Mouse (Mus musculus): ENCODE data around the gene Cpxm2.

The Cpxm2 gene

GRCm38 (mm10) chr7:132154368-132154961 is at the start of gene Cpxm2:
Gene Cpxm2 (minus strand): TSS chr7:132154739.
- DNase-seq, result no peak

- DNase-seq, result no peak
Observed at GRCm38 (mm10) chr7:132204073-132204612, 49.6 kb upstream of the Cpxm2 start.

- no peak for DNase-seq
Observed at GRCm38 (mm10) chr7:132199686-132200085, 45.1 kb upstream of the Cpxm2 start.

GRCm38 (mm10) chr7:132198806-132199205 is 44.3 kb upstream of the Cpxm2 start:
- no peak for DNase-seq

GRCm38 (mm10) chr7:132197817-132198475 is 43.4 kb upstream of the Cpxm2 start:
- DNase-seq, result no peak

DNA sequence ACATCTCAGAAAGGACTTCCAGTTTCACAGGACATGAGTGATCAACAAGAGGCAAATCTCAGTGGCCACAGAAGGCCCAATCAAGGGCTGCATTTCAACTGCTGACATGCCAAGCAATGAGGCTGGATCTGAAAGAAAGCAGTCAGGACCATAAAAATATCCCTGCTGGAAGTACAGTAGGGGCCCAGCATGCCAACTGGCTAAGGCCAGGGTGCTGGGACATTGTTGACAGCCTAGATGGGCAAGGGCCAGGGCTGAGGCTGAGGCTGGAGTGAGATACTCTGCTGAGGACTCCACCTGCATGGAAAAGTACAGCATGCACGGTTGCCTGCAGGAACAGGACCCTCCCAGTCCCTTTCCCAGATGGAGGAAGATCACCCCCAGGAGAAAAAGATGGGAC is 42.0 kb upstream of the Cpxm2 start:
- no peak for DNase-seq

DNA sequence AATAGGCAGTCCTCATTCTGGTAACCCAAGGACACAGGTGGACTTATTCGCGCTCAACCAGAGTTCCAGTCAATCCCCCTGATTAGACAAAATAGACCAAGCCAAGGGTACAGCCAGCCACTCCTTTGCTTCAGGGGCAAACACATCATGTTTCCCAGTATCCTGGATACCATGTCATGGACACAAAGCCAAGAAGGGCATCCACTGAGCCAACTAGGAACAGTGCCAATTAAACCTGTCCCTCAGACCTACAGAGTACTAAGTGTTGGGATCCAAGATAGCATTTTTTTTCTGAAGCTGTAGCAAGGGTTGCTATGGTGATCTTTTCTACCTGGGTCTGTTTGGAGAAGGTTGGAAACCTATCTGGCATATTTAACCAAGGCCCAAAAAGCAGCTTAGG is 39.1 kb upstream of the Cpxm2 start:
- DNase-seq, result no peak

- DNase-seq, result no peak
Observed at GRCm38 (mm10) chr7:132187456-132187855, 32.9 kb upstream of the Cpxm2 start.

- DNase-seq, result no peak
Observed at GRCm38 (mm10) chr7:132183892-132184404, 29.4 kb upstream of the Cpxm2 start.

DNA sequence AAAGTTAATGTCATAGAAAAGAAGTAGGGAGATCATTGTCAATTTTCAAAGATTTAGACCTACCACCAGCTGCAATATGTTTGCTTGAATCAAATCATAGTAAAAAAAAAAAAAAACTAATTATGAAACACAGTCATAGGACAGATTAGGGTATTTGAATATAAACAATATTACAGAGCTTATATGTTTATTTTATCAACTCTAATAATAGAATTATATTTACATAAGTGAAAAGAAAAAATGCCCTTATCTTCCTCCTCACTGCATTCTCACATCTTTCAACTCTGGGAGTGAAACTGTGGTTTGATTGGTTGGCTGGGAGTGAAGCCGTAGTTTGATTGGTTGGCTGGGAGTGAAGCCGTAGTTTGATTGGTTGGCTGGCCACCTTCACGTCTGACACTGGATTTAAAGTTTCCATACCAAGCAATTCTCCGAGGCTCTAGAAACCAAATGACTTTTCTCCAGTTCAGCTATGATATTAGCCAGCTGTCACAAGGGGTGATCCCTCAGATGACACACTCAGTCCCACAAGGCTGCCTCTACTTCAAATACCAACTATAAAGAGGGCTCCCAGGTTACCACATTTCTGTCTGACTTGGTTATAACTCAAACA is 27.2 kb upstream of the Cpxm2 start:
- DNase-seq, result no peak

DNA sequence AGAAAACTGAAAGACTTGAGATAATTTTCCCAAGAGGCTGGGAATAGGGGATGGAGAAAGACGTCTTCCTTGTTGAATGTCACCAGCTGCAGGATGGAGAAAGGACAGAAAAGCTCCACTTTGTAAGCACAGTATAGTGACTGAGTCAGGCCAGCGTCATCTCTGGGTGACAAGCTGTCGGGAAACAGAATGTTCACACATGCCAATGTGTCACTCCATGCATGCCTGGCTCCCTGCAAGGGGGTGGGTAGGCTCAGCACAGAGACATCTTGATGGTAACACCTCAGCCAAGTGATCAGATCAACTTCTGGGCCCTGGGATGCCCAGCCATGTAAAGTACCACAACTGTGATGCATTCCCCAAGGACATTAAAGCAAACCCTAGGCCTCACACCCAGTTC is 26.5 kb upstream of the Cpxm2 start:
- DNase-seq, result no peak

DNA sequence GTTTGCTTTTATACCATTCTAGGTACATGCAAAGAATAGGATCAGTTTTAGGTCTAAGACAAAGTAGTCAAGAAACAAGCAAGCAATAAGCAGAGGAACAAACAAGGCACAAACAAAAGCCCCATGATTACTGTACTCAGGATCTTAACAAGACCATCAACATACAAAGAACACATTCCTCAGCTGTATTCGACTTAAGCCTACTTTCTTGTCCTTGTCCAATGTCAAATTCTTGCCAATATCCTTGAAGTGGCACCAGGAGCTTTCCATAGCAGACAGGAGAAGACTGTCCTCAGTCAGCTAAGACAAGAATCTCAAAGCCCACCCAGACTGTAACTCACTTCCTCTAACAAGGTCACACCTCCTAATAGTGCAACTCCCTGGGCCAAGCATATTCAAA is 24.5 kb upstream of the Cpxm2 start:
- DNase-seq, result no peak

GRCm38 (mm10) chr7:132174787-132175186 is 20.2 kb upstream of the Cpxm2 start:
- no peak for DNase-seq

DNA sequence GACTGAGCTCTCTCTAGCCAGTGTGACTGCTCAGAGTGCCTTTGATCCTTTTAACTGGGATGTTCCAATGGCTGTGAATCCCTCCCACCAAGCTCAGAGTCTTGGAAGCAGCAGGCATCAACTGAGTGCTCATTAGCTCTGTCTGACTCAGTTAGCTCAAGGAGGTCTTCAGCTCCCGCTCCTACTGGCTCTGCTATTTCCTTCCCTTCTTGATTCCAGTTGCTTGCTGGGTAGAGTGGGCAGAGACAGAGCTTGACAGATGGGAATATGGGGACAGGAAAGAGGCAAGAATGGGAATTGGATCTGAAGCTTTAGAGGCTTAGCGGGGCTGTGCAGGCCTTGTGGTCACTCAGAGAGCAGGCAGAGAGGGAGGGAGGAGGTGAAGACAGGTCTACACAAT is 19.8 kb upstream of the Cpxm2 start:
- no peak for DNase-seq

GRCm38 (mm10) chr7:132172220-132172619 is 17.7 kb upstream of the Cpxm2 start:
- no peak for DNase-seq

GRCm38 (mm10) chr7:132171716-132172115 is 17.2 kb upstream of the Cpxm2 start:
- DNase-seq, result no peak

- DNase-seq, result no peak
Observed at GRCm38 (mm10) chr7:132169419-132170169, 15.1 kb upstream of the Cpxm2 start.

- no peak for DNase-seq
Observed at GRCm38 (mm10) chr7:132167239-132167638, 12.7 kb upstream of the Cpxm2 start.

- DNase-seq, result no peak
Observed at GRCm38 (mm10) chr7:132162254-132162653, 7.7 kb upstream of the Cpxm2 start.

DNA sequence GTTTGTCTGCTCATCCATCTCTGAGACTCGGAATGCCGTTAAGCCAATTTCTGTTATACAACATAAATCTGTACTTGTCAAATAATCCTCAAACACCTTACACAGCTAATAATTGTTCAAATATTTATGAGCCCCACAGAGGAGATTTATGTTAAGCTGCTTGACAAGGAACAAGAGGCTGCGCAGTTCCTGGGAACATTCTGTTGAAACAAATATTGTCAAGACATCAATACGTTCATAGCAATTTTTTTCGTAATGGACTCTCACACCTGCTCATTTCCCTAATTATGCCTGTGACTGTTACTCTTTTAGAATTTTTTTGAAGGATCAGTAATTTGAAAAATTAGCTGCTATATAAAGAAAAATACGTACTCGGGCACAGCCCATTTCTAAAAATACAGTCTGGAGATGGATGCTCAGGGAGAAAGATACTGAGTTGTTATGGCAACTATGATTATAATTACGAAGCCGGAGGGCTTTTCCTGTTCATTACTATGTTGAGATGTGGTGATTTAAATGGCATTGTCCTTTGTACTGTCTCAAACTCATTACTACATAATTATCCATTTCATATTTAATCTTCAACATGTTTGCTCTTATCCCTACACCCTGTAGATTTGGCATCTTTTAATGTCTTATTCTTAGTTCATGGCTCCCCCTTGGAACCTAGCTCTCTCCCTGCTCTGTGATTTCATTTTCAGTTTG is 3.9 kb upstream of the Cpxm2 start:
- no peak for DNase-seq

DNA sequence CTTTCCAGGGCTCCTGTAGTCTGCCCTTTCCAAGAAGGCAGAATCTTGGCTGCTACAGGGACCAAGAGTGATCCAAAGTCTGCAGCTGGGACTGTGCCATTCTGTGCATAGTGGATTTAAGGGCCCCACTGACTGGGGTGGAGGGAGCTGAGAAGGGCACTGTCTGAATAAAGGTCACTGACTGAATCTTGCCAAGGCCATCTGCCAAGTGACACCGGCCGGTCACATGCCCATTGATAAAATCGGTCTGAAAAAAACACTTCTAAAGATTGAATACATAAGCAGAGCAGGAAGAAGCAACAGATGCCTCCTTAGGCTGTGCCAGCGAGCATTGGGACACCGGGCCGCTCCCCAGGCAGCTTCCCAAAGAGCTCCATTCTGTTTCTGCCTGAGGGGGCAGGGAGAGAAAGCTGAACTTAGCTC is 803 bp downstream of the Cpxm2 start:
- no peak for DNase-seq

- DNase-seq, result no peak
Observed at GRCm38 (mm10) chr7:132145227-132145800, 9.2 kb downstream of the Cpxm2 start.
